Mouse (Mus musculus) midbrain, postnatal 0 days (tissue): ENCODE measurements around the gene Rexo4. TPM values are rescaled to one million over a fixed set of nuclear protein-coding genes. Genes with fewer than 3 reads are reported as not detected.

Experiments
- ATAC-seq: fragments of 200-750 bp; cut with Nextera tagmentation; 2 replicates; pipeline ENCODE4 v1.8.0; 2017; ENCODE audit warnings: moderate number of reproducible peaks, mild to moderate bottlenecking, moderate TSS enrichment, moderate library complexity; ENCODE audit not compliant: low FRiP score
- DNase-seq: peaks from one replicate; pipeline ENCODE4 v3.0.0-alpha.2; 2015; ENCODE audit warnings: low spot score
- H3K27ac ChIP-seq: fragments of 300-500 bp; sonication (generic); 2 replicates; pipeline ENCODE4 v1.5.1; 2014; ENCODE audit warnings: low read depth, mild to moderate bottlenecking, low read length, mixed read lengths
- H3K27me3 ChIP-seq: fragments of 300-500 bp; sonication (generic); 2 replicates; pipeline ENCODE4 v1.6.1; 2014; ENCODE audit warnings: low read length, control low read depth, mixed read lengths; ENCODE audit not compliant: insufficient read depth
- H3K36me3 ChIP-seq: fragments of 300-500 bp; sonication (generic); 2 replicates; pipeline ENCODE4 v1.6.1; 2014; ENCODE audit warnings: low read length, control low read depth, mixed read lengths; ENCODE audit not compliant: insufficient read depth
- H3K4me1 ChIP-seq: fragments of 300-500 bp; sonication (generic); 2 replicates; pipeline ENCODE4 v1.6.1; 2014; ENCODE audit warnings: mild to moderate bottlenecking, control low read depth, antibody characterized with exemption, low read length, mixed read lengths; ENCODE audit not compliant: insufficient read depth
- H3K4me2 ChIP-seq: fragments of 300-500 bp; sonication (generic); 2 replicates; pipeline ENCODE4 v1.6.1; 2014; ENCODE audit warnings: low read depth, mild to moderate bottlenecking, low read length, mixed read lengths; ENCODE audit not compliant: poor library complexity, severe bottlenecking
- H3K4me3 ChIP-seq: fragments of 300-500 bp; sonication (generic); 2 replicates; pipeline ENCODE4 v1.5.1; 2014; ENCODE audit warnings: low read depth, mild to moderate bottlenecking, low read length, moderate library complexity
- H3K9ac ChIP-seq: fragments of 300-500 bp; sonication (generic); replicated peaks from 2 replicates; pipeline ENCODE4 v1.6.1; 2014; ENCODE audit warnings: mild to moderate bottlenecking, low read length, moderate library complexity, mixed read lengths; ENCODE audit not compliant: poor library complexity, severe bottlenecking
- H3K9me3 ChIP-seq: fragments of 300-500 bp; sonication (generic); 2 replicates; pipeline ENCODE4 v1.6.1; 2016; ENCODE audit warnings: low read length, control low read depth
- CTCF ChIP-seq: IDR thresholded peaks from 2 replicates; pipeline ENCODE4 v1.5.1; 2016; ENCODE audit warnings: antibody characterized with exemption, mild to moderate bottlenecking
- WGBS: fragments of 180-500 bp; shearing (Covaris S2); extraction: QIAGEN DNeasy Blood & Tissue Kit; methylation state at CpG from one replicate; pipeline ENCODE4 v1.1.7; 2014; 5-methylcytosine and 5-hydroxymethylcytosine counted together
- polyA plus RNA-seq: library from polyadenylated mRNA; unstranded; fragments of >200 nt; fragmentation: Nextera tagmentation; extraction: Ambion mirVana; gene quantifications from 2 replicates; pipeline ENCODE4 v1.2.1, GENCODE M21; 2015
- total RNA-seq: library from RNA; depleted of rRNA; stranded (reverse); fragments of >200 nt; gene quantifications from 2 replicates; pipeline ENCODE4 v1.2.3, GENCODE M21; 2014

The Rexo4 gene
- total and polyA plus RNA-seq, 2 experiments from 2014 or later: 26.0 to 39.1 TPM

DNA sequence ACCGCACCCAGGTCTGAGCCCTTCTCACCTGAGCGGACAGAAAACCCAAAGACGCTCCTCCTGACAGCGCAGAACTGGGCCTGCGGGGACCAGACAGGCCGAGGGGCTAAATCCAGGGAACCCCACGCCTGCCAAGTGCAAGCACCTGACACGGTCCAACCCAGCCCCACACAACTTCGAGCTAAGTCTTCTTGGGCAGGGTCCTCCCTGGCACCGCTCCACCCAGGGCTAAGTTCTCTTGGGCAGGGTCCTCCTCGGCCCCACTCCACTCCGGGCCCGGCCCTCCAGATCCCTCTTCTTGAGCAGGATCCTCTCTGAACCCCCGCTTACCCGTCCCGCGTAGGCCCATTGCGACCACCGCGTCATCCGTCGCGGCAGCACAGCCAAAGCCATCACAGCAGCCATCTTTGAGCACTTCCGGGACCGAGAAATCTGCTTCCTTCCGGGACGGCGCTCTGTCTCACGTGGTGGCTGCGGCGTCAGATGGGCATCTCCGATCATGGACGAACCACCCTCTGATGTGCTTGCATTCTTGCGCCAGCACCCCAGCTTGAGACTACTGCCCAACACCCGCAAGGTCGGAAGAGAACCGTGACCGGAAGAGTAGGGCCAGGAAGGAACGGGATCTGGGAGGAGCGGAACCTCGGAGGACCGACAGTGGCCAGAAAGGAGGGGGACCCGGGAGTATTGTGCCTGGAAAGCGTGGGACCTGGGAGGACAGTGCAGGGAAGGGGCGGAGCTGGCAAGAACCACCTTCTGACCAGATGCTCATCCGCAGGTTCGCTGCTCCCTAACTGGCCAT lies 48.1 kb downstream of the Rexo4 start, which contains the start of the genes Surf2 and Surf1:
Surf2 (plus strand) TSS at position 441 of the 802 bp plus-strand sequence.
Surf1 (minus strand) TSS at position 604 of the 802 bp plus-strand sequence.
- ATAC-seq (peak; percentile 81), DNase-seq (peak; percentile 90)
- H3K27me3 ChIP-seq: no peaks in the 10 kb centered on the region
- H3K36me3 ChIP-seq: peaks cover 51% of the 10 kb centered on the region
- WGBS: 3% methylated on average over 47 of the region's 47 CpGs
- peak within 1 kb of the TSS; percentile 78 for H3K27ac ChIP-seq
- H3K4me3 ChIP-seq: peak within 1 kb of the TSS; percentile 73
- H3K9me3 ChIP-seq: no peaks in the 10 kb centered on the region
- H3K4me1 ChIP-seq: peaks cover 27% of the 10 kb centered on the region
- H3K9ac ChIP-seq: peak within 1 kb of the TSS; percentile 81
- peak within 1 kb of the TSS; percentile 98 for H3K4me2 ChIP-seq
- no peak for TF ChIP-seq CTCF

- Histone ChIP-seq H3K4me2 (no peak overlapping the region), H3K4me1 (peaks cover 27% of the 10 kb centered on the region)
These were observed 49.8 kb downstream of the Rexo4 start for GRCm38 (mm10) chr2:26914148-26914941.

DNA sequence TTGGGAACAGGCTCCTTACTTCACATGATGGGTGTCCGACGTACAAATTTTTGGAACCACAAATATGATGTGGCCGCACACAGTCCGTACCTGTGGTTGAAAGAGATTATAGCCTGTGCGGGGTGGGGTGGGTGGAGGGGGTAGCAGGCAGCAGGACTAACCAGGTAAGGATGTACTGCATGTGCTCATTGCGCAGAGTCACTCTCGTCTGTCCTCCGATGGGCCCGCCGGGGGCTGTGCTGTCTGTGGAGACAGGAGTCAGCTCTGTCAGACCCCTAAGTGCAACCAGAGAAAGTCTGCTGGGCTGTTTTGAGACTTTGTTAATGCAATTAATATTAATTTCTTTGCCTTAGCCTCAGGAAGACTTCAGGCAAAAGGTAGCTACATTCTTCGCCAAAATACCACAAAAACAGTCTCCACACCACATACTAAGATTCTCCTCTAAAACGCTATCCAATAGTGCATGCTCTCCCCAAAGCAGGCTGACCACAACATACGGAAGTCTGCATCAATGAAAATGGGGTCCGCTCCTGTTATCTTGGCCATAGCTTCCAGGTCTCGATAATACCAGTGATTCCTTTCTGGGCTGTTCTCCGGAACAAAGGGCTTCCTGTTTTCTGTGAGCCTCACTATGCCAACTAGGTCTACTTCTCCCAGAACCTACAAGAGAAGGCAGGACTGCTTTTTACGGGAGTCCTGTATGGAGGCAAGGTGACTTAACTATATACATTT lies 50.6 kb downstream of the Rexo4 start:
- DNase-seq (no peak), ATAC-seq (no peak)
- H3K4me1 ChIP-seq: peaks cover 34% of the 10 kb centered on the region
- H3K27me3 ChIP-seq: no peaks in the 10 kb centered on the region
- no peak overlapping the region for H3K4me2 ChIP-seq
- H3K4me3 ChIP-seq: no peak overlapping the region
- peaks cover 28% of the 10 kb centered on the region for H3K36me3 ChIP-seq
- H3K9ac ChIP-seq: no peak overlapping the region
- no peak overlapping the region for H3K27ac ChIP-seq
- no peak for TF ChIP-seq CTCF
- no peaks in the 10 kb centered on the region for H3K9me3 ChIP-seq
- 86% methylated on average over 17 of the region's 17 CpGs for WGBS

More at GRCm38 (mm10) chr2:26914148-26914941, 49.8 kb downstream of the Rexo4 start:
- ATAC-seq (no peak), DNase-seq (no peak)
- Histone ChIP-seq H3K27me3 (no peaks in the 10 kb centered on the region), H3K9me3 (no peaks in the 10 kb centered on the region), H3K4me3 (no peak overlapping the region), H3K36me3 (peaks cover 34% of the 10 kb centered on the region), H3K9ac (no peak overlapping the region), H3K27ac (no peak overlapping the region)
- peak; percentile 22; the same call in 1 of the 2 replicates for TF ChIP-seq CTCF
- WGBS: 66% methylated on average over 8 of the region's 8 CpGs

DNA sequence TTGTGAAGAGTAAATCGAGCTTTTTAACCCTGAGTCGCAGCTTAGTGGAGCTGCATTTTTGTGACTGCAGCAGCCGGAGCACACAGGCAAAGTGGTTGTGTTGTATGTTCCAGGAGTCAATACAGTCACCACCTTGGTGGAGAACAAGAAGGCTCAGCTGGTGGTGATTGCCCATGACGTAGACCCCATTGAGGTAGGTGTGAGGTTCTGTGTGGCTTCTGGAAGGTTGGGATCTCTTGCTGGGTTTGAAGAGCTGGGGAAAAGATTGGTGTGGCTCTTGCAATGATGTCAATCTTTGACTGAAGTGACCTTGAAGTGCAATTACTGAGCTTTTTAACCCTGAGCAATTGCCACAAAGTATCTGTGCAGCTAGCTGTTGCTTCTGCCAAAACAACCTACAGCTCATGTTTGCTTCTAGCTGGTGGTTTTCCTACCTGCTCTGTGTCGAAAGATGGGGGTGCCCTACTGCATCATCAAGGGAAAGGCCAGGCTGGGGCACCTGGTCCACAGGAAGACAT lies 51.9 kb downstream of the Rexo4 start:
- WGBS: 74% methylated on average over 5 of the region's 5 CpGs
- H3K27ac ChIP-seq: no peak overlapping the region
- peak overlapping the region; percentile 96; the same call in 1 of the 2 replicates for H3K4me2 ChIP-seq
- peaks cover 26% of the 10 kb centered on the region for H3K4me1 ChIP-seq
- no peaks in the 10 kb centered on the region for H3K9me3 ChIP-seq
- peaks cover 29% of the 10 kb centered on the region for H3K36me3 ChIP-seq
- ATAC-seq: no peak
- no peak for TF ChIP-seq CTCF
- H3K4me3 ChIP-seq: peak overlapping the region; percentile 83; the same call in 1 of the 2 replicates
- H3K27me3 ChIP-seq: no peaks in the 10 kb centered on the region
- DNase-seq: no peak
- H3K9ac ChIP-seq: 0 out of 2 replicates have a peak overlapping the region, but pooled peaks have one; percentile 94

GRCm38 (mm10) chr2:26910994-26911765 lies 53.0 kb downstream of the Rexo4 start:
- H3K4me1 ChIP-seq: peaks cover 22% of the 10 kb centered on the region
- no peak for TF ChIP-seq CTCF
- DNase-seq (peak; percentile 85), ATAC-seq (peak; percentile 76)
- no peaks in the 10 kb centered on the region for H3K9me3 ChIP-seq
- no peaks in the 10 kb centered on the region for H3K27me3 ChIP-seq
- WGBS: under 1% methylated on average over 33 of the region's 37 CpGs
- peak overlapping the region; percentile 96 for H3K4me2 ChIP-seq
- peak overlapping the region; percentile 83 for H3K4me3 ChIP-seq
- peaks cover 37% of the 10 kb centered on the region for H3K36me3 ChIP-seq
- H3K9ac ChIP-seq: peak overlapping the region; percentile 94
- peak overlapping the region; percentile 94 for H3K27ac ChIP-seq
